Mouse (Mus musculus): ENCODE measurements at regions not wholly inside any gene's neighbourhood (a gene's known extent, or its start where the extent isn't known, plus 50 kb on each side); places are given as distances from the start of the nearest gene placed in this dataset.

- Histone ChIP-seq H3K27me3 (ENCODE audit: insufficient read depth, low read length) (no peaks in the 10 kb centered on the region), H3K27ac (ENCODE audit: low read depth, low read length) (no peak overlapping the region), H3K4me3 (ENCODE audit: low read depth, low read length) (no peak overlapping the region), H3K4me2 (ENCODE audit: low read depth, low read length, poor library complexity, severe bottlenecking) (no peak overlapping the region), H3K9me3 (ENCODE audit: low read length) (no peaks in the 10 kb centered on the region), H3K36me3 (ENCODE audit: insufficient read depth, low read length) (no peaks in the 10 kb centered on the region), H3K9ac (replicated peaks; ENCODE audit: low read length, poor library complexity, severe bottlenecking) (no peak overlapping the region), H3K4me1 (ENCODE audit: insufficient read depth, low read length) (no peaks in the 10 kb centered on the region)
- DNase-seq (ENCODE audit: low spot score) (peak; percentile 83), ATAC-seq (ENCODE audit: low FRiP score) (no peak)
- 27% methylated on average over 8 of the region's 8 CpGs for WGBS
- peak; percentile 93 for TF ChIP-seq CTCF (IDR thresholded peaks at IDR 0.05)
Measured at GRCm38 (mm10) chr2:66961808-66962519, 177.2 kb upstream of the Scn7a start.

GRCm38 (mm10) chr2:66941188-66941587, 156.5 kb upstream of the Scn7a start:
- no peaks in the 10 kb centered on the region for H3K27me3 ChIP-seq (ENCODE audit: insufficient read depth, low read length)

DNA sequence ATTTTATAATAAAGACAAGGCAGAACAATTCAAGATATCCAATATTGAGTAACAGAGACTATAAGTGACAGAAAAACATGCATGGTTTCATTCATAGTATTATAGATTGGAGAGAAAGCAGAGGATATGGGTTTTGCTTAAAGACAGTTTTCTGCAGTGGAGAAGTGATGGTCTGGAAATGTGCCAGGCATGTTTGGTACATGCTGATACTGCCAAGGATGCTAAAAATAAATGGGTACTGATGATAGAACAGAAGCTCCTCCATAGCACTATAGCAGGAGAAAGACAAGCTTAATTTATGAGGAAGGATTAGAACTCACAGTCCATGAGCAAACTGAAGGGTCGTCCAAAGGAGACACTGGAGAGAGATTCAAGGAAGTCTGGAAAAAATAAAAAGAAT, 113.3 kb upstream of the Scn7a start:
- Histone ChIP-seq H3K27me3 (ENCODE audit: insufficient read depth, low read length) (no peaks in the 10 kb centered on the region), H3K4me2 (ENCODE audit: low read depth, low read length, poor library complexity, severe bottlenecking) (no peak overlapping the region), H3K9me3 (ENCODE audit: low read length) (no peaks in the 10 kb centered on the region), H3K4me3 (ENCODE audit: low read depth, low read length) (no peak overlapping the region), H3K27ac (ENCODE audit: low read depth, low read length) (no peak overlapping the region), H3K9ac (replicated peaks; ENCODE audit: low read length, poor library complexity, severe bottlenecking) (no peak overlapping the region), H3K4me1 (ENCODE audit: insufficient read depth, low read length) (no peaks in the 10 kb centered on the region), H3K36me3 (ENCODE audit: insufficient read depth, low read length) (no peaks in the 10 kb centered on the region)
- ATAC-seq (ENCODE audit: low FRiP score) (no peak), DNase-seq (ENCODE audit: low spot score) (no peak)
- TF ChIP-seq CTCF (IDR thresholded peaks at IDR 0.05), result no peak
- WGBS, result 87% methylated on average over 1 of the region's 1 CpGs

More at GRCm38 (mm10) chr2:66941188-66941587, 156.5 kb upstream of the Scn7a start:
- Histone ChIP-seq H3K4me1 (ENCODE audit: insufficient read depth, low read length) (no peaks in the 10 kb centered on the region), H3K27ac (ENCODE audit: low read depth, low read length) (no peak overlapping the region), H3K4me3 (ENCODE audit: low read depth, low read length) (no peak overlapping the region), H3K4me2 (ENCODE audit: low read depth, low read length, poor library complexity, severe bottlenecking) (no peak overlapping the region), H3K36me3 (ENCODE audit: insufficient read depth, low read length) (no peaks in the 10 kb centered on the region), H3K9me3 (ENCODE audit: low read length) (no peaks in the 10 kb centered on the region), H3K9ac (replicated peaks; ENCODE audit: low read length, poor library complexity, severe bottlenecking) (no peak overlapping the region)
- DNase-seq (ENCODE audit: low spot score) (no peak), ATAC-seq (ENCODE audit: low FRiP score) (no peak)
- WGBS, result 82% methylated on average over 5 of the region's 5 CpGs
- no peak for TF ChIP-seq CTCF (IDR thresholded peaks at IDR 0.05)

DNA sequence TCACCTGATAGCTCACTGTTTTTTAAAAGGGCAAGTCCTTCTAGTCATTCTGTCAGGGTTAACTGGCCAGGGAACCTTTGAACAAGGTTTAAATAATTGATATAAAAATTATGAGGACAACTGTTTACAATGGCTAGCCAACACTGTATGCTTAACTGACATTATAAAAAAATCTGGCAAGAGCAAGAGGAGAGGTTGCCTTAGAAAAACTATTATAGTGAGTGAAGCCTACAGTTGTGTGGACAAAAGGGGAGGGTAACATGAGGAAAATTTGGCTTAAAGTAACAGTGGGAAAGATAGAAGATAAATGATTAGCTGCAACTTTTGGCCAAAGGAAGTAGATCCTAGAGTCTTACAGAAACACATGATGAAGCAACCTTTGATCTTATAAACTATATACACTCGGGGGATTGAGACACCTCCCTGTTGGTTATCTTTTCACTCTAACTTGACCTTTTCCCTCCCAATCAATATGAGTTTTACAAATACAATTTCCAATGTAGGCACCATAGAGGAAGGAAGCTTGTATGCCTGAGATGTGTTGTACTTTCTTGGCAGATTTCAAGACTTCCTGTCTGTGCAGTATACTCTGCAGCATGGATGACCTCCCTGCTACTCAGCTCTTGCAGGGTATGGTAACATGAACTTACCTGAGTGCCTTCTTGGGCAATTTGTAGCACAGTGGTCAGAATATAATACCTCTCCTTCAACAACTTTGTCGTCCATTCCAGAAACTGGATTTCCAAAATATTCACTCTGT, 82.9 kb upstream of the Scn7a start:
- 87% methylated on average over 2 of the region's 2 CpGs for WGBS
- ATAC-seq (ENCODE audit: low FRiP score) (no peak), DNase-seq (ENCODE audit: low spot score) (no peak)
- Histone ChIP-seq H3K27me3 (ENCODE audit: insufficient read depth, low read length) (no peaks in the 10 kb centered on the region), H3K4me1 (ENCODE audit: insufficient read depth, low read length) (no peaks in the 10 kb centered on the region), H3K36me3 (ENCODE audit: insufficient read depth, low read length) (no peaks in the 10 kb centered on the region), H3K9me3 (ENCODE audit: low read length) (no peaks in the 10 kb centered on the region), H3K4me3 (ENCODE audit: low read depth, low read length) (no peak overlapping the region), H3K9ac (replicated peaks; ENCODE audit: low read length, poor library complexity, severe bottlenecking) (no peak overlapping the region), H3K4me2 (ENCODE audit: low read depth, low read length, poor library complexity, severe bottlenecking) (no peak overlapping the region), H3K27ac (ENCODE audit: low read depth, low read length) (no peak overlapping the region)
- no peak for TF ChIP-seq CTCF (IDR thresholded peaks at IDR 0.05)
